Mouse (Mus musculus): ENCODE measurements around the gene Pa2g4. TPM values are rescaled to one million over a fixed set of nuclear protein-coding genes. Genes with fewer than 3 reads are reported as not detected.
A peak's percentile ranks its signal among the peaks of the same experiment; 100 is the strongest.

The Pa2g4 gene
- total RNA-seq, 2 experiments from 2014 or later = 37.8 to 39.3 TPM

- TF ChIP-seq CTCF (IDR thresholded peaks at IDR 0.05) = no peak
- intact Hi-C loops (cut with DNase I) = no loop called here
- Histone ChIP-seq H3K4me3 (peak within 1 kb of the TSS; percentile 83), H3K27ac (peak within 1 kb of the TSS; percentile 67)
- DNase-seq = peak; percentile 69
Observed at GRCm38 (mm10) chr10:128589464-128590192, 23.8 kb upstream of the Pa2g4 start, which contains the start of gene Erbb3. Erbb3 (minus strand) TSS chr10:128589652.

- peak overlapping the region; percentile 67 for H3K27ac ChIP-seq
- no peak for DNase-seq
- no peak for TF ChIP-seq CTCF (IDR thresholded peaks at IDR 0.05)
- H3K4me3 ChIP-seq = peak overlapping the region; percentile 83
- intact Hi-C loops (cut with DNase I) = no loop called here
Observed at GRCm38 (mm10) chr10:128588775-128589463, 23.1 kb upstream of the Pa2g4 start.

- DNase-seq = no peak
- Histone ChIP-seq H3K4me3 (peak overlapping the region; percentile 83), H3K27ac (no peak overlapping the region)
- no peak for TF ChIP-seq CTCF (IDR thresholded peaks at IDR 0.05)
- intact Hi-C loops (cut with DNase I) = no loop called here
Observed at GRCm38 (mm10) chr10:128588136-128588535, 22.3 kb upstream of the Pa2g4 start.

GRCm38 (mm10) chr10:128587697-128588096 is 21.9 kb upstream of the Pa2g4 start:
- peak overlapping the region; percentile 26 for H3K4me3 ChIP-seq
- intact Hi-C loops (cut with DNase I) = no loop called here
- H3K27ac ChIP-seq = peak overlapping the region; percentile 44
- no peak for TF ChIP-seq CTCF (IDR thresholded peaks at IDR 0.05)
- no peak for DNase-seq

GRCm38 (mm10) chr10:128587120-128587519 is 21.3 kb upstream of the Pa2g4 start:
- no peak for DNase-seq
- Histone ChIP-seq H3K27ac (peak overlapping the region; percentile 44), H3K4me3 (no peak overlapping the region)
- no peak for TF ChIP-seq CTCF (IDR thresholded peaks at IDR 0.05)
- intact Hi-C loops (cut with DNase I) = no loop called here

GRCm38 (mm10) chr10:128586546-128586945 is 20.8 kb upstream of the Pa2g4 start:
- intact Hi-C loops (cut with DNase I) = no loop called here
- H3K4me3 ChIP-seq = no peak overlapping the region
- H3K27ac ChIP-seq = no peak overlapping the region; the same call in 1 of the 2 replicates
- TF ChIP-seq CTCF (IDR thresholded peaks at IDR 0.05) = no peak
- no peak for DNase-seq

GRCm38 (mm10) chr10:128584386-128584785 is 18.6 kb upstream of the Pa2g4 start:
- H3K27ac ChIP-seq = peak overlapping the region; percentile 86
- no peak for TF ChIP-seq CTCF (IDR thresholded peaks at IDR 0.05)
- H3K4me3 ChIP-seq = no peak overlapping the region
- no peak for DNase-seq
- intact Hi-C loops (cut with DNase I) = no loop called here

GRCm38 (mm10) chr10:128583644-128584043 is 17.9 kb upstream of the Pa2g4 start:
- TF ChIP-seq CTCF (IDR thresholded peaks at IDR 0.05) = no peak
- DNase-seq = peak; percentile 82
- peak overlapping the region; percentile 86 for H3K27ac ChIP-seq
- intact Hi-C loops (cut with DNase I) = no loop called here
- H3K4me3 ChIP-seq = peak overlapping the region; percentile 64

GRCm38 (mm10) chr10:128579731-128580130 is 13.9 kb upstream of the Pa2g4 start:
- no peak for TF ChIP-seq CTCF (IDR thresholded peaks at IDR 0.05)
- intact Hi-C loops (cut with DNase I) = no loop called here

GRCm38 (mm10) chr10:128579298-128579697 is 13.5 kb upstream of the Pa2g4 start:
- no peak for TF ChIP-seq CTCF (IDR thresholded peaks at IDR 0.05)
- no peak overlapping the region for H3K27ac ChIP-seq
- no peak for DNase-seq
- intact Hi-C loops (cut with DNase I) = no loop called here
- H3K4me3 ChIP-seq = no peak overlapping the region

More at GRCm38 (mm10) chr10:128579731-128580130, 13.9 kb upstream of the Pa2g4 start:
- H3K4me3 ChIP-seq = no peak overlapping the region
- no peak for DNase-seq
- no peak overlapping the region for H3K27ac ChIP-seq

GRCm38 (mm10) chr10:128578330-128578729 is 12.5 kb upstream of the Pa2g4 start:
- intact Hi-C loops (cut with DNase I) = no loop called here
- Histone ChIP-seq H3K27ac (no peak overlapping the region), H3K4me3 (no peak overlapping the region)
- no peak for DNase-seq
- no peak for TF ChIP-seq CTCF (IDR thresholded peaks at IDR 0.05)

GRCm38 (mm10) chr10:128575063-128575462 is 9.3 kb upstream of the Pa2g4 start:
- intact Hi-C loops (cut with DNase I) = no loop called here
- Histone ChIP-seq H3K4me3 (no peak overlapping the region), H3K27ac (no peak overlapping the region)
- TF ChIP-seq CTCF (IDR thresholded peaks at IDR 0.05) = peak; percentile 32; the same call in 1 of the 2 replicates
- no peak for DNase-seq

- no peak for TF ChIP-seq CTCF (IDR thresholded peaks at IDR 0.05)
- Histone ChIP-seq H3K27ac (peak overlapping the region; percentile 91), H3K4me3 (peak overlapping the region; percentile 79)
- intact Hi-C loops (cut with DNase I) = loop anchor here (2.0 to 5.0 kb wide), 3 partner anchors 47 to 107 kb away; partner anchors contain the start of genes Rps26 and Suox
- DNase-seq = peak; percentile 45
Observed at GRCm38 (mm10) chr10:128565206-128565787, 490 bp downstream of the Pa2g4 start.

Data from gastrocnemius, adult 2 months (tissue).